Mouse (Mus musculus) intestine, embryonic 16.5 days (tissue): ENCODE data around the gene E2f2. TPM values are rescaled to one million over a fixed set of nuclear protein-coding genes. Genes with fewer than 3 reads are reported as not detected.

Experiments used
- ATAC-seq: fragments of 200-750 bp; cut with Nextera tagmentation; 2 replicates; pipeline ENCODE4 v1.8.0; 2017; ENCODE audit warnings: moderate TSS enrichment, moderate library complexity
- H3K27ac ChIP-seq: fragments of 300-500 bp; sonication (generic); 2 replicates; pipeline ENCODE4 v1.5.1; 2014; ENCODE audit warnings: mild to moderate bottlenecking, low read length
- H3K27me3 ChIP-seq: fragments of 300-500 bp; sonication (generic); replicated peaks from 2 replicates; pipeline ENCODE4 v1.6.1; 2014; ENCODE audit warnings: low read length, control low read depth, mixed read lengths; ENCODE audit not compliant: control insufficient read depth, insufficient read depth
- H3K36me3 ChIP-seq: fragments of 300-500 bp; sonication (generic); 2 replicates; pipeline ENCODE4 v1.6.1; 2014; ENCODE audit warnings: low read length, control low read depth; ENCODE audit not compliant: control insufficient read depth, insufficient read depth
- H3K4me1 ChIP-seq: fragments of 300-500 bp; sonication (generic); 2 replicates; pipeline ENCODE4 v1.6.1; 2014; ENCODE audit warnings: low read length, control low read depth, mixed read lengths; ENCODE audit not compliant: control insufficient read depth, insufficient read depth
- H3K4me2 ChIP-seq: fragments of 300-500 bp; sonication (generic); 2 replicates; pipeline ENCODE4 v1.6.1; 2014; ENCODE audit warnings: low read depth, low read length, control low read depth
- H3K4me3 ChIP-seq: fragments of 300-500 bp; sonication (generic); 2 replicates; pipeline ENCODE4 v1.5.1; 2014; ENCODE audit warnings: mild to moderate bottlenecking, low read length
- H3K9ac ChIP-seq: fragments of 300-500 bp; sonication (generic); 2 replicates; pipeline ENCODE4 v1.6.1; 2014; ENCODE audit warnings: low read depth, low read length
- H3K9me3 ChIP-seq: fragments of 300-500 bp; sonication (generic); 2 replicates; pipeline ENCODE4 v1.6.1; 2016; ENCODE audit warnings: low read length, control low read depth; ENCODE audit not compliant: control insufficient read depth
- WGBS: fragments of 180-500 bp; shearing (Covaris S2); extraction: QIAGEN DNeasy Blood & Tissue Kit; methylation state at CpG from one replicate; pipeline ENCODE4 v1.1.7; 2014; 5-methylcytosine and 5-hydroxymethylcytosine counted together
- polyA plus RNA-seq: library from polyadenylated mRNA; unstranded; fragments of >200 nt; fragmentation: Nextera tagmentation; extraction: Ambion mirVana; gene quantifications from 2 replicates; pipeline ENCODE4 v1.2.1, GENCODE M21; 2015

The E2f2 gene
- polyA plus RNA-seq = 7.5 and 9.3 TPM in 2 replicates

DNA sequence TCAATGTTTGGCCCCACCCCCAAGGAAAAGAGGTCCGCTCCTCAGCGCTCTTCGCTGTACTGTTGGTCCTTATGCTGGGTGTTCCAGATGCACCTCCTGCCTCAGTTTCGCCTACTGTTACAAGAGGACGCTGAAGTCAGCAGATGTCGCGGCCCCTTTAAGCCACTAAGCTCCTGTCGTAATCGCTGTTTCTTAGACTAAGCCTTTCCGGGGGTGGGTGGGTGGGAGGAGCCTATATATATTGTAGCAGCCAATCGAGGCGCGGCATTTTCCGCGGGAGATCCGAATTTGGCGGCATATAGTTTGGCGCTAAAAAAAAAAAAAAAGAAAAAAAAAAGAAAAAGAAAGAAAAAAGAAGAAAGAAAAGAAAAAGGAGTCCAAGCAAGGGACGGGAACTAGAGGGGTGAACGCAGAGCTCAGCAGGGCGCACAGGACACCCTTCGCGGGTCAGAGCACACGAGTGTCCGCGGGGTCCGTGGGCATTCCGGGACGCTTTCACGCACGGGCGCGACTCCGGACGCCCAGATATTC, at the start of gene E2f2:
Gene E2f2, plus strand, starts transcription at position 384 of the 531 bp plus-strand sequence.
- under 1% methylated on average over 35 of the region's 35 CpGs for WGBS
- H3K4me3 ChIP-seq = peak within 1 kb of the TSS; percentile 87
- peak within 1 kb of the TSS; percentile 96 for H3K4me2 ChIP-seq
- peak; percentile 29 for ATAC-seq
- no peaks in the 10 kb centered on the region for H3K36me3 ChIP-seq
- H3K4me1 ChIP-seq = peaks cover 46% of the 10 kb centered on the region
- peak within 1 kb of the TSS; percentile 85 for H3K27ac ChIP-seq
- H3K9ac ChIP-seq = peak within 1 kb of the TSS; percentile 84
- no peaks in the 10 kb centered on the region for H3K9me3 ChIP-seq
- no peaks in the 10 kb centered on the region for H3K27me3 ChIP-seq

GRCm38 (mm10) chr4:136123111-136123791, 48.9 kb upstream of the E2f2 start:
- ATAC-seq = peak; percentile 86
- 37% methylated on average over 8 of the region's 8 CpGs for WGBS
- no peak overlapping the region for H3K4me3 ChIP-seq

DNA sequence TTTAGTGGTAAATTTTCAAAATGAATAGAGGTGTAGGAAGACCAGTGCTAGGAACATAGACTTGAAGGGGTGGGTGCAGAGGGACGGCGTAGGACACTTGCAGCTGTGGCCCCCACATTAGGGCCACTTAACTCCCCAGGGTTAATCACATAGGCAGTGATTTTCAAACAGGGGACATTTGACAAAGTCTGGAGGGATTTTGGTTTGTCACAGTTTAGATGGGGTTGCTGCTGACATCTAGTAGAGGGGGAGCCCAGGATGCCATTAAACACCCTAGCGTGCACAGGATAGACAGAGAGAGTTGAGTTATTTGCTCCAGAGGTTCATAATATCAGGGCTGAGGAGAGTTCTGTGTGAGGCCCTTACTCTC, 48.4 kb upstream of the E2f2 start:
- peaks cover 14% of the 10 kb centered on the region for H3K4me1 ChIP-seq
- H3K4me2 ChIP-seq = no peak overlapping the region
- ATAC-seq = peak; percentile 15; the same call in 1 of the 2 replicates
- H3K27me3 ChIP-seq = no peaks in the 10 kb centered on the region
- 80% methylated on average over 3 of the region's 3 CpGs for WGBS
- H3K36me3 ChIP-seq = no peaks in the 10 kb centered on the region
- H3K4me3 ChIP-seq = no peak overlapping the region
- H3K9me3 ChIP-seq = no peaks in the 10 kb centered on the region
- H3K27ac ChIP-seq = peak overlapping the region; percentile 58
- no peak overlapping the region for H3K9ac ChIP-seq

More at GRCm38 (mm10) chr4:136123111-136123791, 48.9 kb upstream of the E2f2 start:
- Histone ChIP-seq H3K36me3 (no peaks in the 10 kb centered on the region), H3K27ac (peak overlapping the region; percentile 74), H3K9ac (peak overlapping the region; percentile 45; the same call in 1 of the 2 replicates), H3K27me3 (no peaks in the 10 kb centered on the region), H3K4me2 (peak overlapping the region; percentile 26; the same call in 1 of the 2 replicates), H3K9me3 (no peaks in the 10 kb centered on the region), H3K4me1 (peaks cover 14% of the 10 kb centered on the region)

GRCm38 (mm10) chr4:136124581-136124980, 47.6 kb upstream of the E2f2 start:
- no peak for ATAC-seq
- Histone ChIP-seq H3K4me1 (peaks cover 14% of the 10 kb centered on the region), H3K36me3 (no peaks in the 10 kb centered on the region), H3K9ac (no peak overlapping the region), H3K27me3 (no peaks in the 10 kb centered on the region), H3K27ac (no peak overlapping the region), H3K9me3 (no peaks in the 10 kb centered on the region), H3K4me3 (no peak overlapping the region), H3K4me2 (no peak overlapping the region)
- WGBS = 93% methylated on average over 4 of the region's 4 CpGs

GRCm38 (mm10) chr4:136125458-136125857, 46.7 kb upstream of the E2f2 start:
- Histone ChIP-seq H3K36me3 (no peaks in the 10 kb centered on the region), H3K9ac (no peak overlapping the region), H3K4me3 (no peak overlapping the region), H3K4me1 (peaks cover 14% of the 10 kb centered on the region), H3K27me3 (no peaks in the 10 kb centered on the region), H3K27ac (no peak overlapping the region), H3K9me3 (no peaks in the 10 kb centered on the region; the same call in 1 of the 2 replicates), H3K4me2 (no peak overlapping the region)
- WGBS = 87% methylated on average over 11 of the region's 11 CpGs
- no peak for ATAC-seq

DNA sequence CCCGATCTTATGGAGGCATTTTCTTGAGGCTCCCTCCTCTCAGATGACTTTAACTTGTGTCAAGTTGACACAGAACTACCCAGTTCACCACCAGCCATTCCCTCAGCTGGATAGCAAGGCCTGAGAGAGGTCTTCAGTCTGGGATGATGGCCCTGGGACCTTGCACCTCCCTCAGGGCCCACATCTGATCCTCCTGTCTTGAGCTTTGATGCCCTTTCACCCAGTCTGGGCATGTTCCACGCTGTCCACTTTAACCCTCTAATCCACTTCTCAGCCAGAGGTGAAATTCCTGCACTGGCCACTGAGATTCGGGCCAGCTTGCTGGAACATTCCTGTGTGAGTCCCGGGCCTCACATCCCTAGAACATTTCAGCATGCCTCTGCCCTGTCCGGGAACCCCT, 46.2 kb upstream of the E2f2 start:
- WGBS = 73% methylated on average over 5 of the region's 5 CpGs
- no peak overlapping the region for H3K4me2 ChIP-seq
- H3K4me1 ChIP-seq = peaks cover 14% of the 10 kb centered on the region
- H3K4me3 ChIP-seq = no peak overlapping the region
- no peaks in the 10 kb centered on the region for H3K36me3 ChIP-seq
- H3K27ac ChIP-seq = no peak overlapping the region
- no peak for ATAC-seq
- no peaks in the 10 kb centered on the region for H3K27me3 ChIP-seq
- H3K9ac ChIP-seq = no peak overlapping the region
- H3K9me3 ChIP-seq = no peaks in the 10 kb centered on the region; the same call in 1 of the 2 replicates

DNA sequence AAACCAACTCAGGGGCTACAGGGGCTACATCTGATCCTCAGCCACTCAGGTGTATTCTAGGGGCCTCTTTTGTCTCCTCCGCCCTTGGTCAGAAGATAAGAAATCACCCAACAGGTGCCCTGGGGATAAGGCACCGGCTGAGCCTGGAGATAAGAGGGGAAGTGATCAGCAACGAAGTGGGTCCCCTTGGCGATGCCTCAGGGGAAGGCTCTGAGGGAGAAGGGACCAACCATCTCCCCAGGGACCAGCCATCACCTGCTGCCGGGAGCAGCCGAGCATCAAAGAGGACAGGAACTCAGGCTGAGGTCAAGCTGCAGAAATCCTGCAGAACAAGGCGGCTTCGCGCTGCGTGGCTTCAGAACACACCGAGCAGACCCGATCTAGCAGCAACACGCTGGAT, 44.5 kb upstream of the E2f2 start:
- Histone ChIP-seq H3K4me3 (no peak overlapping the region), H3K36me3 (no peaks in the 10 kb centered on the region), H3K9ac (no peak overlapping the region), H3K27ac (no peak overlapping the region), H3K9me3 (no peaks in the 10 kb centered on the region; the same call in 1 of the 2 replicates), H3K4me1 (peaks cover 11% of the 10 kb centered on the region), H3K4me2 (no peak overlapping the region), H3K27me3 (no peaks in the 10 kb centered on the region)
- WGBS = 55% methylated on average over 13 of the region's 13 CpGs
- ATAC-seq = no peak

DNA sequence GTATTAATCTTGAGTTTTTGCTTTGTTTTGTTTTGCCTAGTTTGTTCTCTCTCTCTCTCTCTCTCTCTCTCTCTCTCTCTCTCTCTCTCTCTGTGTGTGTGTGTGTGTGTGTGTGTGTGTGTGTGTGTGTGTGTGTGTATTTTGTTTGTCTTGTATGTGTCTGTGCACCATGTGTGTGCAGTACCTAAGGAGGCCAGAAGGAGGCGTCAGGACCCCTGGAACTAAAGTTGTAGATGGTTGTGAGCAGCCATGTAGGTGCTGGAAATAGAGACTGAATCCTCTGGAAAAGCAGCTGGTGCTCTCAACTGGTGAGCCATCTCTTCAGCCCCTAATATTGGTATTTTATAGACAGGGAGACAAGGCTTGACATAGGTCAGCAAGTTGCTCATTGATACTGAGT, 42.4 kb upstream of the E2f2 start:
- no peak overlapping the region for H3K4me3 ChIP-seq

DNA sequence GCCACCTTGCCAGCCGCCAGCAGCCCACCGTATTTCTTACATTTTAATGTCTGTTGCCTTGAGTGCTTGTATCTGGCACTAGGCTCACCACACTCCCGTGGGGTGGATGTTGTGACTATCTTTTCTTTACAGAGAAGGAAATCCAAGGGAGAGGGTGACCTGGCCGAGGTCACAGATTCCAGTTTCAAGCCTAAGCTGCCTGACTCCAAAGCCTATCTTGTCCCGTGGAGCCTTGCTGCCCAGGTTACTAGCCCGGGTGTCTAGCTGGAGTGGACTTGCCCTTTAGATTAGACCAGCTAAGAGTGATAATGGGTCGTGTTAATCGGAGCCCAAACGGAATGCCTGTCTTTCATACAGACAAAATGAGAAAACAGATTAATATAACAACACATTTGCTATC, 38.4 kb upstream of the E2f2 start:
- Histone ChIP-seq H3K4me2 (no peak overlapping the region), H3K27me3 (no peaks in the 10 kb centered on the region), H3K36me3 (no peaks in the 10 kb centered on the region), H3K4me3 (no peak overlapping the region), H3K9me3 (no peaks in the 10 kb centered on the region; the same call in 1 of the 2 replicates), H3K27ac (peak overlapping the region; percentile 97), H3K9ac (no peak overlapping the region), H3K4me1 (peaks cover 23% of the 10 kb centered on the region)
- no peak for ATAC-seq
- WGBS = 41% methylated on average over 9 of the region's 9 CpGs

More for the DNA sequence above, 42.4 kb upstream of the E2f2 start:
- H3K27ac ChIP-seq = no peak overlapping the region
- H3K27me3 ChIP-seq = no peaks in the 10 kb centered on the region
- ATAC-seq = no peak
- H3K4me1 ChIP-seq = peaks cover 7% of the 10 kb centered on the region
- H3K36me3 ChIP-seq = no peaks in the 10 kb centered on the region
- H3K4me2 ChIP-seq = no peak overlapping the region
- H3K9ac ChIP-seq = no peak overlapping the region
- WGBS = 86% methylated on average over 1 of the region's 1 CpGs
- no peaks in the 10 kb centered on the region; the same call in 1 of the 2 replicates for H3K9me3 ChIP-seq
